Mouse (Mus musculus): ENCODE results near the gene Kctd2.
A peak's percentile ranks its signal among the peaks of the same experiment; 100 is the strongest.
"Not testable (repeated sequence)": the region's sequence is repeated elsewhere in the genome, so short reads cannot be mapped to it uniquely, and the experiment has no call there.

Gene Kctd2

GRCm38 (mm10) chr11:115439906-115440595, 20.1 kb downstream of the Kctd2 start, which contains the start of gene Trim80:
Trim80 (plus strand) TSS chr11:115440545.
- no peak for DNase-seq

- no peak for DNase-seq
Measured at GRCm38 (mm10) chr11:115441417-115441816, 21.5 kb downstream of the Kctd2 start.

- peak; percentile 65 for DNase-seq
Measured at GRCm38 (mm10) chr11:115446906-115447305, 27.0 kb downstream of the Kctd2 start.

GRCm38 (mm10) chr11:115447321-115447885, 27.5 kb downstream of the Kctd2 start:
- no peak for DNase-seq

- DNase-seq = peak; percentile 63
Measured at GRCm38 (mm10) chr11:115448075-115448474, 28.1 kb downstream of the Kctd2 start.

- DNase-seq = peak; percentile 79
Measured at GRCm38 (mm10) chr11:115448998-115449397, 29.1 kb downstream of the Kctd2 start.

- DNase-seq = no peak
Measured at GRCm38 (mm10) chr11:115450176-115450575, 30.2 kb downstream of the Kctd2 start.

GRCm38 (mm10) chr11:115451781-115452241, 31.9 kb downstream of the Kctd2 start:
- no peak for DNase-seq

- no peak for DNase-seq
Measured at GRCm38 (mm10) chr11:115452281-115452860, 32.4 kb downstream of the Kctd2 start.

- DNase-seq = no peak
Measured at GRCm38 (mm10) chr11:115453306-115453705, 33.4 kb downstream of the Kctd2 start.

GRCm38 (mm10) chr11:115454822-115455221, 34.9 kb downstream of the Kctd2 start:
- not testable (repeated sequence) for DNase-seq

- DNase-seq = no peak
Measured at GRCm38 (mm10) chr11:115455619-115456018, 35.7 kb downstream of the Kctd2 start.

- no peak for DNase-seq
Measured at GRCm38 (mm10) chr11:115456182-115456581, 36.3 kb downstream of the Kctd2 start.

GRCm38 (mm10) chr11:115457405-115457804, 37.5 kb downstream of the Kctd2 start:
- DNase-seq = peak; percentile 80

- DNase-seq = no peak
Measured at GRCm38 (mm10) chr11:115460976-115461375, 41.0 kb downstream of the Kctd2 start.

GRCm38 (mm10) chr11:115461846-115462242, 41.9 kb downstream of the Kctd2 start:
- no peak for DNase-seq

- peak; percentile 61 for DNase-seq
Measured at GRCm38 (mm10) chr11:115462243-115462891, 42.4 kb downstream of the Kctd2 start, which contains the start of gene Slc16a5. Slc16a5 (plus strand) TSS chr11:115462474.

- peak; percentile 56 for DNase-seq
Measured at GRCm38 (mm10) chr11:115463397-115463796, 43.5 kb downstream of the Kctd2 start.

- DNase-seq = no peak
Measured at GRCm38 (mm10) chr11:115464851-115465250, 44.9 kb downstream of the Kctd2 start.

GRCm38 (mm10) chr11:115467217-115467618, 47.3 kb downstream of the Kctd2 start:
- no peak for DNase-seq

GRCm38 (mm10) chr11:115472183-115472582, 52.3 kb downstream of the Kctd2 start:
- DNase-seq = no peak

- peak; percentile 96 for DNase-seq
Measured at GRCm38 (mm10) chr11:115473626-115474275, 53.8 kb downstream of the Kctd2 start.
